Mouse (Mus musculus) erythroblast, embryonic 14.5 days (primary cell): ENCODE results near the gene Ecpas. TPM values are rescaled to one million over a fixed set of nuclear protein-coding genes. Genes with fewer than 3 reads are reported as not detected.
A peak's percentile ranks its signal among the peaks of the same experiment; 100 is the strongest.

Experiments used
- H3K27me3 ChIP-seq: 2 replicates; pipeline ENCODE4 v1.6.1; 2012; ENCODE audit warnings: inconsistent platforms; ENCODE audit not compliant: control insufficient read depth
- H3K36me3 ChIP-seq: 2 replicates; pipeline ENCODE4 v1.6.1; 2012; ENCODE audit warnings: mild to moderate bottlenecking, inconsistent platforms; ENCODE audit not compliant: control insufficient read depth
- H3K4me1 ChIP-seq: 2 replicates; pipeline ENCODE4 v1.6.1; 2012; ENCODE audit warnings: inconsistent platforms; ENCODE audit not compliant: control insufficient read depth
- H3K4me3 ChIP-seq: replicated peaks from 2 replicates; pipeline ENCODE3; 2012; ENCODE audit warnings: moderate library complexity, mild to moderate bottlenecking, inconsistent platforms
- H3K9me3 ChIP-seq: 2 replicates; pipeline ENCODE4 v1.6.1; 2012; ENCODE audit warnings: low read length, inconsistent platforms, mixed read lengths; ENCODE audit not compliant: control insufficient read depth
- GATA1 ChIP-seq: IDR thresholded peaks from 2 replicates; pipeline ENCODE4 v1.6.1; 2012; ENCODE audit warnings: low read length, inconsistent platforms, mixed read lengths
- TAL1 ChIP-seq: IDR thresholded peaks from 3 replicates; pipeline ENCODE4 v1.6.1; 2012; ENCODE audit warnings: low read length, inconsistent platforms, mixed read lengths
- polyA plus RNA-seq: library from polyadenylated mRNA; stranded (reverse); fragments of >175 nt; gene quantifications from 2 replicates; pipeline ENCODE4 v1.2.3, GENCODE M21; 2012

Gene Ecpas
- 0.18 and 0.51 TPM in 2 replicates for polyA plus RNA-seq

GRCm38 (mm10) chr4:58912629-58913335 is at the start of gene Ecpas:
Gene Ecpas (minus strand): TSS chr4:58912749.
- H3K4me1 ChIP-seq = peaks cover 54% of the 10 kb centered on the region
- no peaks in the 10 kb centered on the region for H3K9me3 ChIP-seq
- TF ChIP-seq TAL1 (no peak), GATA1 (no peak)
- no peaks in the 10 kb centered on the region for H3K36me3 ChIP-seq
- peak within 1 kb of the TSS; percentile 88 for H3K4me3 ChIP-seq
- no peaks in the 10 kb centered on the region for H3K27me3 ChIP-seq

GRCm38 (mm10) chr4:58961719-58962118 is 49.2 kb upstream of the Ecpas start:
- peaks cover 3% of the 10 kb centered on the region; the same call in 1 of the 2 replicates for H3K27me3 ChIP-seq
- no peak overlapping the region for H3K4me3 ChIP-seq
- no peaks in the 10 kb centered on the region for H3K9me3 ChIP-seq
- TF ChIP-seq TAL1 = no peak
- no peak for TF ChIP-seq GATA1
- H3K36me3 ChIP-seq = no peaks in the 10 kb centered on the region
- no peaks in the 10 kb centered on the region for H3K4me1 ChIP-seq

DNA sequence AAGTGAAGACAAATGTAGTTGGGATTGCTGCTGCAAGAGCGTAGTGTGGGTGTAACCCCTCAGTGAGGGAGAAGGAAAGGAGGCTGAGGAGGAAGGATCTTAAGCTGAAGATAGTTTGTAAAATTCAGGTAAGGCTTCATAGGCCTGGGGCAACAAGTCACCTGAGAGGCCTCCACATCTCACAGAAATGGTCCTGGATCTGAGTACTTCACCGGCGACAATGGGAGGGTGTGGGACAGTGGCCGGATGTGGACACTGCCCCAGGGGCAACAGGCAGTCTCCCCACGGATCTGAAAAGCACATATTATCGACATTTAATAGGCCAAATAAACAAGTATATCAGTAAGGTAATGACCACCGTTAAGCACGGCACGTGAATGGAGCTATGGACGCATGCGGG is 40.1 kb upstream of the Ecpas start:
- no peak overlapping the region for H3K4me3 ChIP-seq
- H3K9me3 ChIP-seq = peaks cover 3% of the 10 kb centered on the region; the same call in 1 of the 2 replicates
- no peak for TF ChIP-seq TAL1
- TF ChIP-seq GATA1 = no peak
- no peaks in the 10 kb centered on the region for H3K4me1 ChIP-seq
- H3K36me3 ChIP-seq = no peaks in the 10 kb centered on the region
- peaks cover 3% of the 10 kb centered on the region; the same call in 1 of the 2 replicates for H3K27me3 ChIP-seq

GRCm38 (mm10) chr4:58948391-58948790 is 35.8 kb upstream of the Ecpas start:
- H3K27me3 ChIP-seq = peaks cover 27% of the 10 kb centered on the region
- no peaks in the 10 kb centered on the region for H3K36me3 ChIP-seq
- H3K4me1 ChIP-seq = peaks cover 6% of the 10 kb centered on the region
- no peak overlapping the region for H3K4me3 ChIP-seq
- TF ChIP-seq GATA1 = no peak
- TF ChIP-seq TAL1 = no peak
- H3K9me3 ChIP-seq = peaks cover 3% of the 10 kb centered on the region; the same call in 1 of the 2 replicates

- Histone ChIP-seq H3K4me3 (no peak overlapping the region), H3K36me3 (no peaks in the 10 kb centered on the region), H3K4me1 (peaks cover 6% of the 10 kb centered on the region), H3K9me3 (no peaks in the 10 kb centered on the region), H3K27me3 (peaks cover 38% of the 10 kb centered on the region)
- no peak for TF ChIP-seq GATA1
- TF ChIP-seq TAL1 = no peak
Observed at GRCm38 (mm10) chr4:58944695-58945094, 32.1 kb upstream of the Ecpas start.

GRCm38 (mm10) chr4:58944206-58944553 is 31.6 kb upstream of the Ecpas start:
- Histone ChIP-seq H3K36me3 (no peaks in the 10 kb centered on the region), H3K9me3 (no peaks in the 10 kb centered on the region), H3K4me3 (peak overlapping the region; percentile 64), H3K4me1 (peaks cover 6% of the 10 kb centered on the region), H3K27me3 (peaks cover 38% of the 10 kb centered on the region)
- no peak for TF ChIP-seq TAL1
- TF ChIP-seq GATA1 = no peak

DNA sequence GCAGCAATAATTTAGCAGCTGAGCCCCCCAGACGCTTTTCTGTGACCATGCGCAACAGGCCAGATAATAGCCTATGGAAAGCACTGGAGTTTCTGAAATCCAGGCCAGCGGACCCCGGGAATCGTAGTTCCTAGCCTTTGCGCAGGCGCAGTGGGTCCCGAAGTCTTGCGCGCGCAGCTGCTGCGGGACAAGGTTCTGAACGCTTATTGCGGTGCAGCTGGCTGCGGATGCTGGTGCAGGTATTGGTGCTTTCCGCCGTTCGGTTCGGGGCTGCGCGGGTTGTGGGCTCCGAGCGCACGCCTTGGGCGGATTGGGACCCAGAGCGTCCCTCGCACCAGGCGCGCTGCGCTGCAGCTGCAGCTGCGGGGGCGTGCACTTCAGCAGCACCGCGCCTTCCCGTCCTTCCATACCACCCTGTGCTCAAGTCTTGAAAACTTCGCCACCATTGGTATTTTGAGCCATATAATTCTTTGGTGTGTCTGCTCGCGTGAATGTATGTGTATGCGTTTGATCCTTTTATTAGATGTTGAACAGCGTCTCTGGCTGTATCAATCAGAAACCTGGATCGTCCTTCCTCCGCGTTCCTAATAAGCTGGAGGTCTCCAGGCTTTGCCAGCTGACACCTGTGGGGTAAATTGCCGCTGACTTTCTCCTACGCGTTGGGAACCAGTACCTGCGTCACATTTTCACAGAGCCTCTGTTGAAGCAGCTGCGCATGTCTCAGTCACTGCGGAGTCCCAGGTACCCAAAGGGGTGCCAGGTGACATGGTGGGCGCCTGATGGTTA is 31.1 kb upstream of the Ecpas start, which contains the start of gene Zkscan16:
Gene Zkscan16, plus strand, starts transcription at position 209 of the 786 bp plus-strand sequence.
- peaks cover 38% of the 10 kb centered on the region for H3K27me3 ChIP-seq
- no peaks in the 10 kb centered on the region for H3K36me3 ChIP-seq
- H3K4me3 ChIP-seq = peak within 1 kb of the TSS; percentile 64
- no peak for TF ChIP-seq GATA1
- TF ChIP-seq TAL1 = no peak
- no peaks in the 10 kb centered on the region for H3K9me3 ChIP-seq
- peaks cover 6% of the 10 kb centered on the region for H3K4me1 ChIP-seq

DNA sequence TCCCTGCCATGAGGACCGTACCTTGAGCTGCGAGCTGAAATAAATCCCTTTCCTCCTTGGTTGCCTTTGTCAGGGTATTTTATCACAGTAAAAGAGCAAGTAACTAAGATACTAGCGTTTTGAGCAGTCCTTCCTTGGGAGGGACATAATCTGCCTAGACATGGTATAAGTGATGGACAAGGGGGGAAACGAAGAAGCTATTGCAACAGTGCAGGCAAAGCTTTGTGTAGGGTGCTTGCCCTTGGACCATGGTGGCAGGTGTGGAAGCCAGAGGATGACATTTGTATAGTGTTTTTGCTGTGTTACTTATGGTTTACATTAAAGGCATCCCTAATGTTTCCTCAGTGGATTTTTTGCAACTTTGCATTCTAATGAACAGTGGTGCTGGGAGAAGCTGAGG is 30.4 kb upstream of the Ecpas start:
- H3K36me3 ChIP-seq = no peaks in the 10 kb centered on the region
- TF ChIP-seq TAL1 (no peak), GATA1 (no peak)
- H3K27me3 ChIP-seq = peaks cover 38% of the 10 kb centered on the region
- H3K4me3 ChIP-seq = peak overlapping the region; percentile 64
- no peaks in the 10 kb centered on the region for H3K9me3 ChIP-seq
- peaks cover 6% of the 10 kb centered on the region for H3K4me1 ChIP-seq

GRCm38 (mm10) chr4:58941638-58942037 is 29.1 kb upstream of the Ecpas start:
- TF ChIP-seq TAL1 (no peak), GATA1 (no peak)
- Histone ChIP-seq H3K9me3 (no peaks in the 10 kb centered on the region), H3K4me1 (peaks cover 6% of the 10 kb centered on the region), H3K4me3 (no peak overlapping the region), H3K27me3 (peaks cover 38% of the 10 kb centered on the region), H3K36me3 (no peaks in the 10 kb centered on the region)
